Mouse (Mus musculus): ENCODE results near the gene Cacnb3.

DNA sequence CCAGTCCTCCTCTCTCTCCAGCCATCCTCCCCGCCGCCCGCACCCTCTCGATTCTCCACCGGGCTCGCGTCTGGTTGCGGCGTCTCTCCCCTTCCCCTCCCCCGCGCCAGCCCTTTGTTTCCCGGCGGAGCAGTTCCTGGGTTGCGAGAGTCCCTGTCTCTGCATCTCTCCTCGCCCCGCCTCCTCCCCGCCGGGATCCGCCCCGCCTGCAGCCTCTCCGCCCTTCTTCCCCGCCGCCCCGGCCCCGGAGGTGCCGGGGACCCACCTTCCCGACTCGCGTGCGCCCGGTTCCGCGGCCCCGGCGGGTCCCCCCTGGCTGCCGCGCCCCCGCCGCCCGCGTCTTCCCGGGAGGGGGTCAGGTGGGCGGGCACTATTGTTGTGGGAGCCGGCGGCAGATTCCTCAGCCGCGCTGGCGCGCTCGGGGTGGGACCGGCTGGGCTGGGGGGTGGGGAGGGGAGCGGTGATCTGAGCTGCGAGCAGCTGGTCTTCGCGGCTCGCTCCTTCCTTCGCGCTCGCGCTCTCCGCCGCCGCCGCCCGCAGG is 4.0 kb downstream of the Cacnb3 start:
- TF ChIP-seq CTCF (IDR thresholded peaks at IDR 0.05) (no peak), EP300 (IDR thresholded peaks at IDR 0.05) (no peak)

All from lung, postnatal 0 days (tissue).